Mouse (Mus musculus) CH12.LX (cell line): ENCODE results near the gene Mybpc1.

ENCODE experiments used
- CTCF ChIP-seq, 2 experiments: IDR thresholded peaks in 1 of 2; conservative IDR thresholded peaks in 1 of 2; 2 replicates each; pipeline ENCODE4 v1.5.1; 2011 to 2012; ENCODE audit warnings: low read depth in 2 of 2, low read length in 2 of 2, improper control_type of control experiment in 1 of 2, inconsistent platforms in 1 of 2, mild to moderate bottlenecking in 1 of 2, moderate library complexity in 1 of 2
- E2F4 ChIP-seq: IDR thresholded peaks from 2 replicates; pipeline ENCODE4 v1.6.1; 2011; ENCODE audit warnings: low read depth, low read length, improper control_type of control experiment; ENCODE audit not compliant: insufficient replicate concordance
- EP300 ChIP-seq: IDR thresholded peaks from 2 replicates; pipeline ENCODE4 v1.6.1; 2011; ENCODE audit warnings: low read length, improper control_type of control experiment
- GABPA ChIP-seq: IDR thresholded peaks from 2 replicates; pipeline ENCODE4 v1.6.1; 2012; ENCODE audit warnings: low read depth, low read length, improper control_type of control experiment, inconsistent platforms; ENCODE audit not compliant: insufficient replicate concordance
- HCFC1 ChIP-seq: IDR thresholded peaks from 2 replicates; pipeline ENCODE4 v1.6.1; 2012; ENCODE audit warnings: low read depth, mild to moderate bottlenecking, inconsistent platforms, low read length, improper control_type of control experiment
- JUN ChIP-seq: IDR thresholded peaks from 2 replicates; pipeline ENCODE4 v1.6.1; 2011; ENCODE audit warnings: low read depth, mild to moderate bottlenecking, low read length, improper control_type of control experiment, moderate library complexity; ENCODE audit not compliant: insufficient read depth
- NRF1 ChIP-seq: IDR thresholded peaks from 2 replicates; pipeline ENCODE4 v1.6.1; 2014; ENCODE audit warnings: low read depth, mild to moderate bottlenecking, inconsistent platforms, low read length, improper control_type of control experiment, moderate library complexity
- POLR2A ChIP-seq: IDR thresholded peaks from 2 replicates; pipeline ENCODE4 v1.6.1; 2011; ENCODE audit warnings: low read depth, mild to moderate bottlenecking, improper control_type of control experiment, low read length
- TBP ChIP-seq: conservative IDR thresholded peaks from 2 replicates; pipeline ENCODE4 v1.6.1; 2011; ENCODE audit warnings: low read depth, low read length, improper control_type of control experiment
- TCF12 ChIP-seq: IDR thresholded peaks from 2 replicates; pipeline ENCODE4 v1.6.1; 2014; ENCODE audit warnings: low read depth, mild to moderate bottlenecking, inconsistent platforms, low read length, improper control_type of control experiment
- USF1 ChIP-seq: IDR thresholded peaks from 2 replicates; pipeline ENCODE4 v1.6.1; 2014; ENCODE audit warnings: low read depth, mild to moderate bottlenecking, inconsistent platforms, low read length, improper control_type of control experiment
- USF2 ChIP-seq: conservative IDR thresholded peaks from 2 replicates; pipeline ENCODE4 v1.6.1; 2011; ENCODE audit warnings: low read depth, low read length, improper control_type of control experiment
- ZNF384 ChIP-seq: IDR thresholded peaks from 2 replicates; pipeline ENCODE4 v1.6.1; 2012; ENCODE audit warnings: low read depth, low read length, improper control_type of control experiment, inconsistent platforms

DNA sequence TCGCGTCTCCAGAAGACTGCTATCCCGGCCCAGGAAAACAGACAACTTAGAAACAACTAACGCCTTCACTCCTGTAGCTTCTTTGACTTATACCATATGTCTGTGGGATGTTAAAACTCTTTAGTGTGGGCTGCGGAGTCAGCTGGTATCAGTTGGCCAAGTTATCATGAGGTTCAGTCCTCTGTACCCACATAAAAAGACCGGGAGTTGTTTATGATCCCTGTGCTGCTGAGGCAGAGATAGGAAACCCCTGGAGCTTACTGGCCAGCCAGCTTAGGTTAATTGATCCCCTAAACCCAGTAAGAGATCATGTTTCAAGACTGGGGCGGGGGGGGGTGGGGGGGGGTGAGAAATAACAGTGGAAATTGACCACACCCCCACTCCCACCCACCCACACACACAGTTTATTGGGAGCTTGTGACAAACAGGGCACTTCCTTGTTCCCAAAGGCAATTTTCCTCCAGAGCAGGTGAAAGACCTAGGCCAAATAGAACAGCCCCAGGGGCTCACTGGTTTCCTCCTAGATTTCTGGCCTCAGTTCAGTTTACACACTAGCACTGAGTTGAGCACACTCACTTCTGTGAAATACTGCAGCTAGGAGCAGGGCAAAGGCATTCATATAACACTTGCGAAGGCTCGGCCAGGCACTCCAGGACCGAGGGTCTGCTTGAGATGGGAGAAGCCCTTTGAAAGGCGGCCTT is 107.9 kb downstream of the Mybpc1 start:
- TF ChIP-seq GABPA: no peak
- TF ChIP-seq NRF1: no peak
- TF ChIP-seq E2F4: no peak
- TF ChIP-seq JUN: no peak
- no peak for TF ChIP-seq POLR2A
- no peak for TF ChIP-seq EP300
- no peak for TF ChIP-seq CTCF (conservative IDR thresholded peaks at IDR 0.05 in 1 of 2, IDR thresholded peaks at IDR 0.05 in 1 of 2; ENCODE audit: low read depth in 2 of 2, low read length in 2 of 2)
- no peak for TF ChIP-seq ZNF384
- no peak for TF ChIP-seq HCFC1
- TF ChIP-seq TBP: no peak
- no peak for TF ChIP-seq TCF12
- no peak for TF ChIP-seq USF1
- TF ChIP-seq USF2: no peak
